Mouse (Mus musculus): ENCODE measurements around the gene Plpp7. TPM values are rescaled to one million over a fixed set of nuclear protein-coding genes. Genes with fewer than 3 reads are reported as not detected.

Plpp7 gene
- polyA plus RNA-seq, 1 experiment from 2014 or later = 10.3 TPM

DNA sequence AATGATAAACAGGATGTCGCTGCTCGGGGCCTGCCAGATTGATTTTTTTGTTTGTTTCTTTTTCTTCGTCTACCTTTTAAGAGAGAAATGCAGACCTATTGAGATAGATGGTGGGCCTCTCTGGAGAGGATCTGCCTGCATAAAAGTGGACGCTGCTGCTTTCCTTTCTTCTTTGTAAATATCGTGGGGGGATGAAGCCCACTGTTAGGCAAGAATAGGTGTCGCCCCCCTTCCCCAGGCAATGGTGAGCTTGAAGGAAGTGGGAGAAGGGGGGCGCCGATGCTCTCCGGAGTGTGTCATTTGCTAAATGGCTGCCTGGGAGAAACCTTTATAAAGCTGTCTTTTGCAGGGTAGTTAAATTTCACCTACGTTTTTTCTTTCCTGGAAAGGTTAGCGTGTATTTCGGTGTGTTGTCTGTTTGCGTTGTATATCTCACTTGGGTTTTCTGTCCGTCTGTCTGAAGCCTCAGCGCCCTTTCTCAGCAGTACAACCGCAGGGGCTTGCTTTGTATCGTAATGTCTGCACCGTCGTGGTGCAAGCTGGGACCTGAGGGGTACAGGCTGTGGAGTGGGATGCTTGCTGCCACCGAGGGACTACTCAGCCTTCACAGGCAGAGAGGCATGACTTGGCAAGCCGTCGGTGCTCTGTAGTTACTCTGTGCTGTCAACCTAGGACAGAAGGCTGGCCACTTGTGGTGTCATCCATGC, 56.5 kb downstream of the Plpp7 start:
- Histone ChIP-seq H3K27ac (peak overlapping the region; percentile 100), H3K4me3 (peak overlapping the region; percentile 89), H3K4me1 (peaks cover 54% of the 10 kb centered on the region), H3K9ac (peak overlapping the region; percentile 100), H3K9me3 (replicated peaks) (no peaks in the 10 kb centered on the region), H3K4me2 (peak overlapping the region; percentile 97), H3K36me3 (ENCODE audit: poor library complexity, severe bottlenecking) (no peaks in the 10 kb centered on the region), H3K27me3 (no peaks in the 10 kb centered on the region)
- WGBS = under 1% methylated on average over 22 of the region's 22 CpGs
- ATAC-seq = peak; percentile 44

DNA sequence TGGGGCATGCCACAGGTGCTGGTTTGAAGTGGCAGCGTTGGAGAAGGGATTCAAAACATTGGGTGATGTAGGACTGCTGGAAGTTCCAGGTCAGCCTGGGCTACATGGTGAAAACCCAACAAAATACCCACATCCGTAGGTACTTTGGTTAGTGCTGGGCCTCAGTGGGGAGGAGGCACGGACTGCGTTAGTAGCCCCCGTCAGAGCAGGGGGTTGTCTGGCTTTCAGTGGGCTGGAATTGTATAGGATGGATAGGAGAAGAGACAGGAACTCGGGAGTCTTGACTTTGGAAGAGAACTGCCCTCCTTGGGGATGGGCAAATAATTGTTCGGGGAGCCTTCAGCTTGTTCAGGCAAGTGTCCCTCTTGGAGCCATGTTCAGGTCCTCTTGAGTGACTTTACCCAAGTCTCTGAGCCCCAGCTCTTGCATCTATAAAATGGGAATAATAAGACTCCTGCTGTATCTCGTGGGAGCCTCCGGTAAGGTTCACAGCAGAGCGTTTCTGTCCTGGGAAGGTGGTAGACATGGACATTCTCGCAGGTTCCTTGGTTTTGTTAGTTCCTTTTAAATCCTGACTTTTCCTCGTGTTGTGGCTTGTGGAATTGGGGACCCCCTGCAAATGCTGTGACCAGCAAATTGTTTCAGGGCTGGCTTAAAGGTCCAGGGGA, 57.2 kb downstream of the Plpp7 start:
- Histone ChIP-seq H3K36me3 (ENCODE audit: poor library complexity, severe bottlenecking) (no peaks in the 10 kb centered on the region), H3K4me2 (peak overlapping the region; percentile 97), H3K27me3 (no peaks in the 10 kb centered on the region), H3K9me3 (replicated peaks) (no peaks in the 10 kb centered on the region), H3K4me1 (peaks cover 61% of the 10 kb centered on the region), H3K27ac (peak overlapping the region; percentile 100), H3K4me3 (peak overlapping the region; percentile 89), H3K9ac (peak overlapping the region; percentile 100)
- no peak for ATAC-seq
- WGBS = 16% methylated on average over 12 of the region's 12 CpGs

DNA sequence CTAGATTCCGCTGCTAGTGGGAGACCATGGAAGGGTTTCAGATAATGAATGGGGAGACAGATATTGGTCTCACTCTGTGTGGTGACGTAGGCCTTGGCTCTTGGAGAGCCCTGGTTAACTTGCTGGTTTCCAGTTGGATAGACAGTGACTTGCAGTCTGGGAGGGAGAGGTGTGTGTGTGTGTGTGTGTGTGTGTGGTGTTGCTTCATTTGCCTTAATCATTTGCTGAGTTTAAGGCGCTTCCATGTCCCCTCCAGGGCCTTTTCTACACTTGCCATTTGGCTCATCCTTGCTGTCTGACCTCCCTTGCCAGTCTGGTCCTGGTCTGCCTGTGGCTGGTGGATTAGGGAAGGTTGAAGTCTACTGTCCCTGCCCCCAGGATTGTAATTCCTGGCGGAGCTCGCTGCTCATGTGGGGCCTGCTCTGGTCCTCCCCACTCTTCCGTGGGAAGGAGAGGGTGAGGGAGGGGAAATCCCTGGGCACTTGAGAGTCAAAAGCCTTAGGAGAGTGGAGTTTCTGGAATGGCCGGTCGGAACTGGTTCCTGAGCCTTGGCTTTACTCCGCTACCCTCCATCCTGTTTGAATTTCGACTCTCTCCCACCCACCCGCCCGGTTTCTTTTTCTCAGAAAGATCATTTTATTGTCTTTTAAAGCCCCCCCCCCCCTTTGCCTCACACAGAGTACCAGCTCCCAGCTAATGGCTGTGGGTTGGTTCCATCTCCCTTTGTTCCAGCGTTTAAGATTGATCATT, 57.9 kb downstream of the Plpp7 start:
- H3K36me3 ChIP-seq (ENCODE audit: poor library complexity, severe bottlenecking) = no peaks in the 10 kb centered on the region
- H3K4me1 ChIP-seq = peaks cover 68% of the 10 kb centered on the region
- WGBS = 7% methylated on average over 13 of the region's 13 CpGs
- no peak for ATAC-seq
- H3K27me3 ChIP-seq = no peaks in the 10 kb centered on the region
- H3K4me2 ChIP-seq = peak overlapping the region; percentile 97
- H3K9me3 ChIP-seq (replicated peaks) = no peaks in the 10 kb centered on the region
- peak overlapping the region; percentile 100 for H3K9ac ChIP-seq
- H3K27ac ChIP-seq = peak overlapping the region; percentile 100
- H3K4me3 ChIP-seq = peak overlapping the region; percentile 89

DNA sequence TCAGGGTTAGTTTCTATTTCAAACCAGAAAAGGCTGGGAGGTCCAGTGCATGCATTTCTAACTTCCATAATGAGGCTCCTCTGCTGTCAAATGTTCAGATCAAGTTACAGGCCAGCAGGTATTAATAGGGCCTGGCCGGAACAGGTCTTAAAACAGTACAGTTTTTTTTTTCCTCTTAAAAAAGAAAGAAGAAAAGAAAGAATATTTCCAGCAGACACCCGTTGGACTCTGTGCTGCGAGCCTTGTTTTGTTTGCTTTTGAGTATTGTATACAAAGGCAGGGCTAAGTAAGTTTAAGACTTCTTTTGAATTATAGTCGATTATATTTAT, 58.4 kb downstream of the Plpp7 start:
- no peaks in the 10 kb centered on the region for H3K9me3 ChIP-seq (replicated peaks)
- WGBS = 12% methylated on average over 4 of the region's 4 CpGs
- H3K36me3 ChIP-seq (ENCODE audit: poor library complexity, severe bottlenecking) = no peaks in the 10 kb centered on the region
- no peaks in the 10 kb centered on the region for H3K27me3 ChIP-seq
- peak overlapping the region; percentile 100 for H3K9ac ChIP-seq
- peaks cover 73% of the 10 kb centered on the region for H3K4me1 ChIP-seq
- no peak for ATAC-seq
- peak overlapping the region; percentile 89 for H3K4me3 ChIP-seq
- H3K27ac ChIP-seq = peak overlapping the region; percentile 70
- H3K4me2 ChIP-seq = peak overlapping the region; percentile 97

DNA sequence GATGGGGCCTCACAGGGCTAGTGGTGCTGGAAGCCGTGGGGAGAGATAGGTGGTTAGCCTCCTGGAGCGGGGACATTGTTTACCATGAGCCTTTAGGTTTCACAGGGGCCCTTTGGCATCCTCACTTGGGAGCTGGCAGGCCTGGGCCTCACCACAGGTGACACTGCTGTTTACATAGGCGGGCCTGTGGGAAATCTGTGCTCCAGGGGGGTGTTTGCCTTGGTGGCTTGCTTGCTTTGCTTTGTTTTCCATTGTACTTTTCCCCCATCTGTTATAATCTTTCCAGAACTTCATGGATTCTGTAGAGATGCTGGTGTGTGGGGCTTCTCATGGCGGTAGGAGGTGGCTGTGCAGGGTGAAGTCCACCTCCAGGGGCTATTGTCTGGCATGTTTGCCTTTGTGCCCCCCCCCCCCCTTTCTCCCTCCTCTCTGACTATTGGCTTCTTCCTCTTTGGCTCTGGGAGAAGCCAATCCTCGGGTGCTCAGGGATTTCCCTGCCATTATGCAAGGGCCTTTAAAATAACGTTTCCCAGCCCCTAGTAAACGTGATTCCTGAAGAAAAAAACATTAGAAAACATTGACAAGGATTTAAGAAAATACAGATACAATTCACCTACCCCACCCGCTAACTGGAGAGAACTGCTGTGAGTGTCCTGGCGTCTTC, 59.1 kb downstream of the Plpp7 start:
- H3K36me3 ChIP-seq (ENCODE audit: poor library complexity, severe bottlenecking) = 0 out of 2 replicates have a peak, but pooled peaks cover 2% of the 10 kb centered on the region
- peak overlapping the region; percentile 89 for H3K4me3 ChIP-seq
- no peaks in the 10 kb centered on the region for H3K9me3 ChIP-seq (replicated peaks)
- no peaks in the 10 kb centered on the region for H3K27me3 ChIP-seq
- H3K9ac ChIP-seq = peak overlapping the region; percentile 100
- peak overlapping the region; percentile 97 for H3K4me2 ChIP-seq
- no peak for ATAC-seq
- peaks cover 79% of the 10 kb centered on the region for H3K4me1 ChIP-seq
- WGBS = 27% methylated on average over 9 of the region's 9 CpGs
- H3K27ac ChIP-seq = peak overlapping the region; percentile 60

DNA sequence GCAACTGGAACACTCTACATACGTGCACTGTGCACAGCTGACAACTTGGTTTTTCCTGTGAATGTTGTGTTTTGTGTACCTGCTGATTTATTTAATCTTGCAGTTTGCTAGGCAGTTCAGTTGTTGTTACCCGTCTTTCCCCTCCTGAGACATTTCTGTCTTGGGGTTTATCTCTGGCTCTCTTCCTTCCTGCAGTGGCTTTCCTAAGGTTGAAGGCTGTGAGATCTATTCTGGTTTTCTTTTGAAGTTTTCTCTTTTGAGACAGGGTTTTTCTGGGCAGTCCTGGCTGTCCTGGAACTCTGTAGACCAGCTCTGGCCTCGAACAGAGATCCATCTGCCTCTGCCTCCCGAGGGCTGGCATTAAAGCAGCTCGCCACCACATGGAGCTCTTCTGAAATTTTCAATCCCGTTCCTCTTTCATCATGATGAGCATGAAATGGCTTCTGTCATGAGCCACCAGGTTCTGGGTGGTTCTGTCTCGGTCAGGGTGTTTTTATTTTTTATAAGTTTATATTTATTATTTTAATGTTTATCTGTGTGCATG, 59.7 kb downstream of the Plpp7 start:
- peaks cover 85% of the 10 kb centered on the region for H3K4me1 ChIP-seq
- peak overlapping the region; percentile 97 for H3K4me2 ChIP-seq
- H3K9ac ChIP-seq = 0 out of 2 replicates have a peak overlapping the region, but pooled peaks have one; percentile 100

DNA sequence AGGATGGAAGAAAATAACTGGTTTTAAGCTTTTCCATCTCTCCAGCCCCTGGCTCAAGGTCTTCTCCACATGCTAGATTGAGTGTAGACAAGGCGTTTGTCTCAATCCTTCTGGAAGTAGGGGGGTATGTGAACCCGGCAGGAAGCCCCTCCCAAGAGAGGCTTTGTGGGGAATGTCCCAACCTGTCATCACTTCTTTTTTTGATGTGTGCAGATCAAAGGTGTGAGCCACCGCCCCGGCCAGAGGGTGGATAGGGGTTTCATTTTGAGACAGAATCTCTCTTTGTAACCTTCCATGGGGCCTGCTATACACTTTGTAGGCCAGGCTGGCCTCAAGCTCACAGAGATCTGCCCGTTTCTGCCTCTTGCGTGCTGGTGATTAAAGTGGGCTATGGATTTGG, 60.3 kb downstream of the Plpp7 start:
- Histone ChIP-seq H3K9me3 (replicated peaks) (no peaks in the 10 kb centered on the region), H3K9ac (0 out of 2 replicates have a peak overlapping the region, but pooled peaks have one; percentile 9), H3K4me3 (no peak overlapping the region), H3K27me3 (no peaks in the 10 kb centered on the region), H3K4me1 (peaks cover 85% of the 10 kb centered on the region), H3K4me2 (peak overlapping the region; percentile 97), H3K36me3 (ENCODE audit: poor library complexity, severe bottlenecking) (peaks cover 13% of the 10 kb centered on the region), H3K27ac (peak overlapping the region; percentile 63)
- 75% methylated on average over 6 of the region's 6 CpGs for WGBS
- ATAC-seq = no peak

More for the DNA sequence above, 59.7 kb downstream of the Plpp7 start:
- Histone ChIP-seq H3K9me3 (replicated peaks) (no peaks in the 10 kb centered on the region), H3K4me3 (no peak overlapping the region), H3K27me3 (no peaks in the 10 kb centered on the region), H3K27ac (peak overlapping the region; percentile 63; the same call in 1 of the 2 replicates), H3K36me3 (ENCODE audit: poor library complexity, severe bottlenecking) (peaks cover 8% of the 10 kb centered on the region; the same call in 1 of the 2 replicates)
- WGBS = 58% methylated on average over 7 of the region's 7 CpGs
- no peak for ATAC-seq

DNA sequence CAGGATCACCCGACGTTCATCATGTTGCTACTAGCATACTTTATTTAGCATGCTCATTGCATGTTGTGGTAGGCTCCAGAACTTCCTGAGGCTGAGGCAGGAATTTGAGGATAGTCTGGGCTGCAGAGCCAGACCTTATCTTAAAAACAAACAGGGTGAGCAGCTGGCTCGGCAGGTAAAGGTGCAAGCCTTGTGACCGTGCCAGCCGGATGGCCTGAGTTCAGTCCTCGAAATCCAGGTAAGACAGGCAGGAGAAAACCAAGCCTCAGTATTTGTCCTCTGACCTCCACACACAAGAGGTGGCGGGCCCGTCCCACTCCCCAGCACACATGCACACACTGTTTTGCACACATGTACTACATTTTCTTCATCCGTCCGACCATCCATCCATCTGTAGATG, 61.3 kb downstream of the Plpp7 start:
- Histone ChIP-seq H3K27me3 (no peaks in the 10 kb centered on the region), H3K4me2 (peak overlapping the region; percentile 46), H3K4me3 (no peak overlapping the region), H3K9ac (peak overlapping the region; percentile 54), H3K4me1 (peaks cover 85% of the 10 kb centered on the region), H3K36me3 (ENCODE audit: poor library complexity, severe bottlenecking) (peaks cover 15% of the 10 kb centered on the region), H3K27ac (peak overlapping the region; percentile 74), H3K9me3 (replicated peaks) (no peaks in the 10 kb centered on the region)
- WGBS = 70% methylated on average over 10 of the region's 10 CpGs
- ATAC-seq = no peak; the same call in 1 of the 2 replicates

DNA sequence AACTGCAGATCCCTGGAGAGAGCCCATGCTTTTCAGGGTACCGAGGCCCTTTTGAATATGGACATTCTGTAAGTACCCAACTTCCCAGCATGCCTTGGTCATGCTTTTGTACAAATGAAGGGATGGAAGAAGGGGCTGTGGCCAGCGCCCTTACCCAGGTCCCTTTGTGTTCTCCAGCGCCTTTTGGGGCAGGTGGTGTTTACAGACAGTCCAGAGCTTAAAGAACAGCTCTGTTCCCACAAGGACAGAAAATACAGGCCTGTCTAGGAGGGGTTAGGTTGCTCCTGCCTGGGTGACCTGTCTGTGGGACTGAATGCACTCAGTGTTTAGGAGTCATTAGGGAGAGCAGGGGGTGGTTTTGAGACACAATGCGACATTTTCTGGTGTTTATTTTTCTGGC, 62.0 kb downstream of the Plpp7 start:
- Histone ChIP-seq H3K4me1 (peaks cover 82% of the 10 kb centered on the region), H3K9me3 (replicated peaks) (no peaks in the 10 kb centered on the region), H3K36me3 (ENCODE audit: poor library complexity, severe bottlenecking) (peaks cover 15% of the 10 kb centered on the region), H3K4me2 (peak overlapping the region; percentile 46), H3K27ac (peak overlapping the region; percentile 74), H3K4me3 (peak overlapping the region; percentile 13; the same call in 1 of the 2 replicates), H3K27me3 (no peaks in the 10 kb centered on the region), H3K9ac (peak overlapping the region; percentile 54)
- ATAC-seq = peak; percentile 43; the same call in 1 of the 2 replicates
- WGBS = 8% methylated on average over 4 of the region's 4 CpGs

DNA sequence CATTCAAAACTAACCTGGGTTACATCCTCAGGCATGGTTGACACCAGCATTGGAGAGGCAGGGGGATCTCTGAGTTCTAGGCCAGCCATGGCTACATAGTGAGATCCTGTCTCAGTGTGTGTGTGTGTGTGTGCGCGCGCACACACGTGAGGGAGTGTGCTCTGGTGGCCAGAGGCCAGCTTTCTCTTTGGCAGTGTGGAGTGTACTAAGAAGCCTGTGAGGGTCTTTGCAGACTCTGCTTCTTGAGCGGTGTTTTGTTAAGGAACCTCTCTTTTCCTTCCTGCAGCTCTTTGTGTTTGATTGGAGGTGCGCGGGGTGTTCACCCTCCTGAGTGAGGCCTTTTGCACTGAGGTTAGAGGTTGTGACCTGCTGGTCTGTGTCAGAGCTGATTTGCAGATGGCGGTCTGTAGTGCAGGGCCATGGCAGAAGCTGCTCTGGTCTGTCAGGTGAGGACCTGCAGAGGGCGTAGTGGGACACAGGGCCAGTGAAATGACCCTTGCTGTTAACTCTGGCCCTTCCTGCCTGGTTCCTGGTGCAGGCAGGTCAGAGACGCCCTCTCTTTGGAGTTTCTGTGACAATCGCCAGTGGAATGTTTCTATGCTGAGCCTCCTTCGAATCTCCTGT, 63.4 kb downstream of the Plpp7 start:
- Histone ChIP-seq H3K4me2 (no peak overlapping the region), H3K27ac (no peak overlapping the region), H3K36me3 (ENCODE audit: poor library complexity, severe bottlenecking) (peaks cover 18% of the 10 kb centered on the region), H3K9me3 (replicated peaks) (no peaks in the 10 kb centered on the region), H3K27me3 (no peaks in the 10 kb centered on the region), H3K4me3 (no peak overlapping the region), H3K9ac (no peak overlapping the region), H3K4me1 (peaks cover 77% of the 10 kb centered on the region)
- WGBS = 74% methylated on average over 12 of the region's 12 CpGs
- ATAC-seq = no peak

Measured in forebrain, embryonic 13.5 days (tissue).